Mouse (Mus musculus) MEL (cell line): ENCODE results near the gene Cdc42se2. TPM values are rescaled to one million over a fixed set of nuclear protein-coding genes. Genes with fewer than 3 reads are reported as not detected.

Source experiments
- DNase-seq: peaks from one replicate; pipeline ENCODE4 v3.0.0; 2011; ENCODE audit warnings: low read depth, low spot score
- H3K27ac ChIP-seq: 2 replicates; pipeline ENCODE4 v1.5.1; 2012; ENCODE audit warnings: low read depth, mild to moderate bottlenecking, control low read depth, low read length, moderate library complexity; ENCODE audit not compliant: control insufficient read depth
- H3K27me3 ChIP-seq, 2 experiments: fragments of 150-350 bp in 1 of 2; sonication (generic) in 1 of 2; 2 replicates each; pipeline ENCODE4 v1.6.1; 2012; ENCODE audit warnings: low read length in 2 of 2, mild to moderate bottlenecking in 2 of 2, improper control_type of control experiment in 1 of 2, moderate library complexity in 1 of 2; ENCODE audit not compliant: insufficient read depth in 2 of 2, control insufficient read depth in 1 of 2
- H3K36me3 ChIP-seq, 2 experiments: 2 replicates each; pipeline ENCODE4 v1.6.1; 2012 to 2014; ENCODE audit warnings: low read length in 2 of 2, improper control_type of control experiment in 1 of 2, inconsistent platforms in 1 of 2, mild to moderate bottlenecking in 1 of 2; ENCODE audit not compliant: insufficient read depth in 2 of 2, control insufficient read depth in 1 of 2
- H3K4me1 ChIP-seq, 2 experiments: fragments of 150-350 bp in 1 of 2; sonication (generic) in 1 of 2; 2 replicates each; pipeline ENCODE4 v1.6.1; 2012; ENCODE audit warnings: low read length in 2 of 2, improper control_type of control experiment in 1 of 2, mild to moderate bottlenecking in 1 of 2; ENCODE audit not compliant: insufficient read depth in 2 of 2, control insufficient read depth in 1 of 2
- H3K4me3 ChIP-seq, 2 experiments: fragments of 150-350 bp in 1 of 2; sonication (generic) in 1 of 2; 2 replicates each; pipeline ENCODE4 v1.5.1; 2012; ENCODE audit warnings: low read depth in 2 of 2, low read length in 2 of 2, mild to moderate bottlenecking in 2 of 2, moderate library complexity in 2 of 2, control low read depth in 1 of 2, improper control_type of control experiment in 1 of 2; ENCODE audit not compliant: control insufficient read depth in 1 of 2, insufficient read depth in 1 of 2
- H3K79me2 ChIP-seq: 2 replicates; pipeline ENCODE4 v1.6.1; 2012; ENCODE audit warnings: mild to moderate bottlenecking, low read length, moderate library complexity; ENCODE audit not compliant: control insufficient read depth, poor library complexity, insufficient read depth
- H3K9ac ChIP-seq: 2 replicates; pipeline ENCODE4 v1.6.1; 2012; ENCODE audit warnings: low read depth, mild to moderate bottlenecking, control low read depth, low read length, moderate library complexity; ENCODE audit not compliant: control insufficient read depth, poor library complexity, severe bottlenecking
- H3K9me3 ChIP-seq: fragments of 150-350 bp; sonication (generic); replicated peaks from 2 replicates; pipeline ENCODE4 v1.6.1; 2012; ENCODE audit warnings: mild to moderate bottlenecking, low read length, improper control_type of control experiment, moderate library complexity; ENCODE audit not compliant: insufficient read depth
- CHD2 ChIP-seq: IDR thresholded peaks from 2 replicates; pipeline ENCODE4 v1.6.1; 2011; ENCODE audit warnings: low read length, improper control_type of control experiment
- CTCF ChIP-seq, 3 experiments: IDR thresholded peaks in 2 of 3; conservative IDR thresholded peaks in 1 of 3; 2 replicates each; pipeline ENCODE4 v1.5.1; 2011 to 2012; ENCODE audit warnings: low read length in 3 of 3, low read depth in 2 of 3, mild to moderate bottlenecking in 2 of 3, improper control_type of control experiment in 1 of 3, inconsistent platforms in 1 of 3, mixed read lengths in 1 of 3, moderate library complexity in 1 of 3; ENCODE audit not compliant: control insufficient read depth in 1 of 3, insufficient read depth in 1 of 3, poor library complexity in 1 of 3, severe bottlenecking in 1 of 3
- E2F4 ChIP-seq: IDR thresholded peaks from 2 replicates; pipeline ENCODE4 v1.6.1; 2011; ENCODE audit warnings: low read depth, low read length, improper control_type of control experiment, borderline replicate concordance
- ELF1 ChIP-seq: IDR thresholded peaks from 2 replicates; pipeline ENCODE4 v1.6.1; 2014; ENCODE audit warnings: low read depth, mild to moderate bottlenecking, inconsistent platforms, low read length, improper control_type of control experiment, moderate library complexity
- GABPA ChIP-seq: IDR thresholded peaks from 2 replicates; pipeline ENCODE4 v1.6.1; 2012; ENCODE audit warnings: low read depth, mild to moderate bottlenecking, inconsistent platforms, low read length, improper control_type of control experiment, moderate library complexity
- GATA1 ChIP-seq: IDR thresholded peaks from 2 replicates; pipeline ENCODE4 v1.6.1; 2011; ENCODE audit warnings: low read depth, low read length, improper control_type of control experiment
- HCFC1 ChIP-seq: IDR thresholded peaks from 2 replicates; pipeline ENCODE4 v1.6.1; 2012; ENCODE audit warnings: low read depth, mild to moderate bottlenecking, inconsistent platforms, low read length, improper control_type of control experiment, moderate library complexity
- JUND ChIP-seq: IDR thresholded peaks from 2 replicates; pipeline ENCODE4 v1.6.1; 2011; ENCODE audit warnings: low read depth, mild to moderate bottlenecking, improper control_type of control experiment, low read length
- MAFK ChIP-seq: IDR thresholded peaks from 2 replicates; pipeline ENCODE4 v1.6.1; 2011; ENCODE audit warnings: low read depth, mild to moderate bottlenecking, low read length, improper control_type of control experiment, borderline replicate concordance
- MAZ ChIP-seq: IDR thresholded peaks from 2 replicates; pipeline ENCODE4 v1.6.1; 2012; ENCODE audit warnings: low read depth, mild to moderate bottlenecking, inconsistent platforms, low read length, improper control_type of control experiment
- MEF2A ChIP-seq: IDR thresholded peaks from 2 replicates; pipeline ENCODE4 v1.6.1; 2014; ENCODE audit warnings: low read depth, mild to moderate bottlenecking, inconsistent platforms, low read length, improper control_type of control experiment; ENCODE audit not compliant: poor library complexity, insufficient replicate concordance, severe bottlenecking; ENCODE audit errors: extremely low read depth
- NELFE ChIP-seq: IDR thresholded peaks from 2 replicates; pipeline ENCODE4 v1.6.1; 2011; ENCODE audit warnings: low read depth, low read length, improper control_type of control experiment
- POLR2A ChIP-seq, 2 experiments: IDR thresholded peaks; 2 replicates each; pipeline ENCODE4 v1.6.1; 2011 to 2012; ENCODE audit warnings: low read length in 2 of 2, mild to moderate bottlenecking in 2 of 2, control low read depth in 1 of 2, improper control_type of control experiment in 1 of 2, low read depth in 1 of 2, moderate library complexity in 1 of 2; ENCODE audit not compliant: control insufficient read depth in 1 of 2, insufficient read depth in 1 of 2, poor library complexity in 1 of 2
- POLR2AphosphoS2 ChIP-seq: IDR thresholded peaks from 2 replicates; pipeline ENCODE4 v1.6.1; 2011; ENCODE audit warnings: low read length, improper control_type of control experiment
- POLR2AphosphoS5 ChIP-seq: IDR thresholded peaks from 2 replicates; pipeline ENCODE4 v1.6.1; 2012; ENCODE audit warnings: low read depth, borderline replicate concordance, mild to moderate bottlenecking, inconsistent platforms, low read length, moderate library complexity, mixed read lengths
- RCOR1 ChIP-seq: IDR thresholded peaks from 2 replicates; pipeline ENCODE4 v1.6.1; 2012; ENCODE audit warnings: low read depth, mild to moderate bottlenecking, inconsistent platforms, low read length, improper control_type of control experiment
- SMC3 ChIP-seq: IDR thresholded peaks from 2 replicates; pipeline ENCODE4 v1.6.1; 2011; ENCODE audit warnings: low read depth, low read length, improper control_type of control experiment
- TAL1 ChIP-seq: IDR thresholded peaks from 2 replicates; pipeline ENCODE4 v1.6.1; 2012; ENCODE audit warnings: mild to moderate bottlenecking, inconsistent platforms, low read length, moderate library complexity, mixed read lengths
- TCF12 ChIP-seq: IDR thresholded peaks from 2 replicates; pipeline ENCODE4 v1.6.1; 2014; ENCODE audit warnings: low read depth, mild to moderate bottlenecking, inconsistent platforms, low read length, improper control_type of control experiment, moderate library complexity
- USF1 ChIP-seq: IDR thresholded peaks from 2 replicates; pipeline ENCODE4 v1.6.1; 2014; ENCODE audit warnings: low read depth, mild to moderate bottlenecking, inconsistent platforms, low read length, improper control_type of control experiment, moderate library complexity
- USF2 ChIP-seq, 2 experiments: IDR thresholded peaks; 2 replicates each; pipeline ENCODE4 v1.6.1; 2011 to 2012; ENCODE audit warnings: improper control_type of control experiment in 2 of 2, low read length in 2 of 2, borderline replicate concordance in 1 of 2, inconsistent platforms in 1 of 2, low read depth in 1 of 2, mild to moderate bottlenecking in 1 of 2; ENCODE audit not compliant: insufficient read depth in 1 of 2
- ZC3H11A ChIP-seq: IDR thresholded peaks from 2 replicates; pipeline ENCODE4 v1.6.1; 2012; ENCODE audit warnings: low read depth, mild to moderate bottlenecking, inconsistent platforms, low read length, improper control_type of control experiment
- polyA plus RNA-seq, 2 experiments: library from polyadenylated mRNA; stranded (reverse) in 1 of 2; unstranded in 1 of 2; fragments of >175 nt in 1 of 2; fragments of >200 nt in 1 of 2; gene quantifications; 2 replicates each; pipeline versions ENCODE4 v1.2.1 to v1.2.4; 2012; ENCODE audit warnings: low replicate concordance in 2 of 2, low read depth in 1 of 2; ENCODE audit not compliant: insufficient read length in 2 of 2, insufficient read depth in 1 of 2, missing spikeins in 1 of 2
- total RNA-seq: library from RNA; depleted of rRNA; stranded (reverse); fragments of 300-350 nt; gene quantifications from 2 replicates; pipeline ENCODE4 v1.2.3, GENCODE M21; 2012

Gene Cdc42se2
- total and polyA plus RNA-seq, 3 experiments = 30.1 to 47.4 (median 33.4) TPM

DNA sequence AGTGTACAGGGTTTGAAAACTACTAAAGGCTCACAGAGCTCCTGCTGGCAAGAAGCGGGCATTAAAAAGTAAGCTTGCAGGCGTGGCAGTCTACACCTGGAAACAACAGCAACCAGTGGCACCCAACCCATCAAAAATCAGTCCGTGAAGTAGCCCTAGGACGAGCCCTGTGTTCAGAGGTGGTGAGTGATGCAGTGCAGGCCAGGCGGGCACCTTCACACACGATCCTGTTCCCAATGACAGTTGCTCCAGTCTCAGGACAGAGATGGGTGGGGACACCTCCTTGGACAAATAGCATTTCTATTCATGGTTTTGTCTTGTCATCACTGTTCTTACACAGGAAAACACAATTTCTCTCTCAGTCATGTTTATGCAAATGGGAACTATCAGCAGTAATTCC is 65.4 kb downstream of the Cdc42se2 start:
- H3K79me2 ChIP-seq = no peaks in the 10 kb centered on the region
- TF ChIP-seq RCOR1 (no peak), USF1 (no peak), GABPA (no peak), TCF12 (no peak), CTCF (IDR thresholded peaks at IDR 0.05 in 2 of 3, conservative IDR thresholded peaks at IDR 0.05 in 1 of 3; ENCODE audit: control insufficient read depth in 1 of 3, insufficient read depth in 1 of 3, low read depth in 2 of 3, low read length in 3 of 3, poor library complexity in 1 of 3, severe bottlenecking in 1 of 3) (no peak), SMC3 (no peak), TAL1 (no peak), MAFK (no peak), ZC3H11A (no peak), POLR2AphosphoS5 (no peak), NELFE (no peak), USF2 (IDR thresholded peaks at IDR 0.05; ENCODE audit: borderline replicate concordance in 1 of 2, insufficient read depth in 1 of 2, low read depth in 1 of 2, low read length in 2 of 2) (no peak)
- H3K27ac ChIP-seq = no peak overlapping the region
- H3K27me3 ChIP-seq = no peaks in the 10 kb centered on the region
- DNase-seq = no peak
- H3K4me1 ChIP-seq = 0 out of 4 replicates have a peak, but pooled peaks cover 0 to 2% of the 10 kb centered on the region in 2 experiments
- no peak overlapping the region for H3K4me3 ChIP-seq
- peaks cover 0 to 1% of the 10 kb centered on the region in 2 experiments; a peak in 1 of 4 replicates for H3K36me3 ChIP-seq
- H3K9me3 ChIP-seq = no peaks in the 10 kb centered on the region
- no peak overlapping the region for H3K9ac ChIP-seq

DNA sequence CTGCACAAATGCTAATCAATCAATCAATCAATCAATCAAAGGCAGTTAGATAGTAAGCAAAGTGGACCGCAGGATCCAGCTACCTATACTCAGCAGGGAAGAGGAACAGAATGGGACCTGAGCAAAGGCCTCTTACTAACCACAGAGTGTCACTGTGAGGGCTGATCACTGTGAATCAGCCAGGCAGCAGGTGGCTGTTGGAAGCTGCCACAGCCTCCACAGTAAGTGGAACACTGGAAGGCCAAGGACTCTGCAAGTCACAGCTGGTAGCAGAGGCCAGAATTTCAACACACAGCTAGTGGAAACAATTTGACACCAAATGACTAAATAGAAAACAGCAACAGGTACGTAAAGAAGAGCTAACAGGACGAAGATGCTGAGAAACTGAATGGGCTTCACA is 68.9 kb downstream of the Cdc42se2 start:
- Histone ChIP-seq H3K9ac (no peak overlapping the region), H3K4me3 (no peak overlapping the region), H3K27me3 (no peaks in the 10 kb centered on the region), H3K36me3 (peaks cover 0 to 1% of the 10 kb centered on the region in 2 experiments; a peak in 1 of 4 replicates)
- TF ChIP-seq MEF2A (no peak), JUND (no peak), HCFC1 (no peak), POLR2AphosphoS5 (no peak), ELF1 (no peak), GATA1 (no peak), CHD2 (no peak), USF1 (no peak), POLR2A (IDR thresholded peaks at IDR 0.05; ENCODE audit: control insufficient read depth in 1 of 2, insufficient read depth in 1 of 2, low read depth in 1 of 2, low read length in 2 of 2, poor library complexity in 1 of 2) (no peak), CTCF (IDR thresholded peaks at IDR 0.05 in 2 of 3, conservative IDR thresholded peaks at IDR 0.05 in 1 of 3; ENCODE audit: control insufficient read depth in 1 of 3, insufficient read depth in 1 of 3, low read depth in 2 of 3, low read length in 3 of 3, poor library complexity in 1 of 3, severe bottlenecking in 1 of 3) (no peak), E2F4 (no peak), MAZ (no peak), RCOR1 (no peak), POLR2AphosphoS2 (no peak)
- TF ChIP-seq, all 39 proteins: peak for 0
- no peak for DNase-seq
- H3K27ac ChIP-seq = no peak overlapping the region
- no peaks in the 10 kb centered on the region for H3K4me1 ChIP-seq
- no peaks in the 10 kb centered on the region for H3K79me2 ChIP-seq
- H3K9me3 ChIP-seq = no peaks in the 10 kb centered on the region
